Mouse (Mus musculus): Measurements from ENCODE around the gene Peli1.
"Not testable (repeated sequence)": the region's sequence is repeated elsewhere in the genome, so short reads cannot be mapped to it uniquely, and the experiment has no call there.

Gene Peli1

GRCm38 (mm10) chr11:21151672-21152071 lies 60.6 kb downstream of the Peli1 start:
- no peak for DNase-seq (ENCODE audit: low spot score)

GRCm38 (mm10) chr11:21153111-21153510 lies 62.0 kb downstream of the Peli1 start:
- no peak for DNase-seq (ENCODE audit: low spot score)

- DNase-seq (ENCODE audit: low spot score), result no peak
These were observed 66.5 kb downstream of the Peli1 start for GRCm38 (mm10) chr11:21157595-21157994.

- DNase-seq (ENCODE audit: low spot score), result no peak
These were observed 71.0 kb downstream of the Peli1 start for GRCm38 (mm10) chr11:21162093-21162492.

- DNase-seq (ENCODE audit: low spot score), result no peak
These were observed 72.1 kb downstream of the Peli1 start for GRCm38 (mm10) chr11:21163143-21163542.

GRCm38 (mm10) chr11:21163673-21164072 lies 72.6 kb downstream of the Peli1 start:
- DNase-seq (ENCODE audit: low spot score), result no peak

- DNase-seq (ENCODE audit: low spot score), result no peak
These were observed 73.4 kb downstream of the Peli1 start for GRCm38 (mm10) chr11:21164312-21164993.

GRCm38 (mm10) chr11:21164994-21165560 lies 74.0 kb downstream of the Peli1 start:
- no peak for DNase-seq (ENCODE audit: low spot score)

GRCm38 (mm10) chr11:21166495-21167096 lies 75.5 kb downstream of the Peli1 start:
- no peak for DNase-seq (ENCODE audit: low spot score)

- DNase-seq (ENCODE audit: low spot score), result no peak
These were observed 77.9 kb downstream of the Peli1 start for GRCm38 (mm10) chr11:21168828-21169607.

- not testable (repeated sequence) for DNase-seq (ENCODE audit: low spot score)
These were observed 78.4 kb downstream of the Peli1 start for GRCm38 (mm10) chr11:21169608-21169860.

- DNase-seq (ENCODE audit: low spot score), result no peak
These were observed 81.2 kb downstream of the Peli1 start for GRCm38 (mm10) chr11:21172281-21172680.

GRCm38 (mm10) chr11:21173926-21174325 lies 82.8 kb downstream of the Peli1 start:
- no peak for DNase-seq (ENCODE audit: low spot score)

GRCm38 (mm10) chr11:21174396-21174795 lies 83.3 kb downstream of the Peli1 start:
- peak; percentile 53 for DNase-seq (ENCODE audit: low spot score)

GRCm38 (mm10) chr11:21175063-21175462 lies 84.0 kb downstream of the Peli1 start:
- no peak for DNase-seq (ENCODE audit: low spot score)

GRCm38 (mm10) chr11:21176491-21176890 lies 85.4 kb downstream of the Peli1 start:
- no peak for DNase-seq (ENCODE audit: low spot score)

- DNase-seq (ENCODE audit: low spot score), result peak; percentile 13
These were observed 87.3 kb downstream of the Peli1 start for GRCm38 (mm10) chr11:21178343-21178742.

- DNase-seq (ENCODE audit: low spot score), result no peak
These were observed 88.0 kb downstream of the Peli1 start for GRCm38 (mm10) chr11:21178998-21179645.

- DNase-seq (ENCODE audit: low spot score), result not testable (repeated sequence)
These were observed 88.8 kb downstream of the Peli1 start for GRCm38 (mm10) chr11:21179873-21180272.

GRCm38 (mm10) chr11:21180650-21181049 lies 89.6 kb downstream of the Peli1 start:
- DNase-seq (ENCODE audit: low spot score), result no peak

GRCm38 (mm10) chr11:21181616-21182015 lies 90.5 kb downstream of the Peli1 start:
- DNase-seq (ENCODE audit: low spot score), result no peak

- DNase-seq (ENCODE audit: low spot score), result no peak
These were observed 91.6 kb downstream of the Peli1 start for GRCm38 (mm10) chr11:21182709-21183108.

Measured in spleen, adult 12 weeks (tissue).